Mouse (Mus musculus) 416B (cell line): ENCODE data around the gene Bcl2l12.

ENCODE experiments used
- DNase-seq: peaks from one replicate; pipeline ENCODE4 v3.0.0; 2011; ENCODE audit warnings: low read depth

The Bcl2l12 gene

GRCm38 (mm10) chr7:44986879-44987718, 11.4 kb downstream of the Bcl2l12 start:
- DNase-seq: no peak

DNA sequence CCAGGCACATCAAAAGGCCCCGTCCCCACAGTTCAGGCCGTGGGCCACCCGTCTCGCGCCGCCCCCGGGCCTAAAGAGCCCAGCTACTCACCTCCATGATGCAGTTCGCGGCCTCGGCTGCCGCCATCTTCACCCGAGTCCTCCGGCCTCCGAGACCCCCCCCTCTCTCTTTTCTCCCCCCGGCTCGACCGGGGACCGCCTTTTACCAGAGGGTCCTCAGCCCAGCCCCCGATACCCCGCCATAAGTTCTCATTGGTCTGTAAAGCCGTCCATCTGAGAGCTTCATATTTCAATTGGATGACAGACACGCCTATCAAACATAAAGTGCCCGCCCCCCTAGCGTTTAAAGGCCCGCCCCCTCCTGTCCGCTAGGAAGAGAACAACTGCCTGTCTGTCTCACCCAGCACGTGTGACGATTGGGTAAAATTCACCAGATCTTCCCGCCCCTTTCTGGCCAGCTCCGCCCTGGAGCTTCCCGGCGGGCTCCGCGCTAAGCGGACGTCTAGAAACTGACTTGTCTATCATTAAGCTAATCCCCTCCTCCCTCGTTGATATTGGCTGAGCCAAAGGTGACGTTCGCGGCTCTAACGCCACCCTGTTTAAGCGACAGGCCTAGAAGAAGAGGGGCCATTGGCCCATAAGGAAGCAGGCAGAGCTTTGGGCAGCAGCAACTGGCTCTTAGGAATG, 12.2 kb downstream of the Bcl2l12 start, which contains the start of gene Prmt1:
TSS of gene Prmt1 (minus strand) at position 377 of the 687 bp plus-strand sequence.
- DNase-seq: peak; percentile 100

DNA sequence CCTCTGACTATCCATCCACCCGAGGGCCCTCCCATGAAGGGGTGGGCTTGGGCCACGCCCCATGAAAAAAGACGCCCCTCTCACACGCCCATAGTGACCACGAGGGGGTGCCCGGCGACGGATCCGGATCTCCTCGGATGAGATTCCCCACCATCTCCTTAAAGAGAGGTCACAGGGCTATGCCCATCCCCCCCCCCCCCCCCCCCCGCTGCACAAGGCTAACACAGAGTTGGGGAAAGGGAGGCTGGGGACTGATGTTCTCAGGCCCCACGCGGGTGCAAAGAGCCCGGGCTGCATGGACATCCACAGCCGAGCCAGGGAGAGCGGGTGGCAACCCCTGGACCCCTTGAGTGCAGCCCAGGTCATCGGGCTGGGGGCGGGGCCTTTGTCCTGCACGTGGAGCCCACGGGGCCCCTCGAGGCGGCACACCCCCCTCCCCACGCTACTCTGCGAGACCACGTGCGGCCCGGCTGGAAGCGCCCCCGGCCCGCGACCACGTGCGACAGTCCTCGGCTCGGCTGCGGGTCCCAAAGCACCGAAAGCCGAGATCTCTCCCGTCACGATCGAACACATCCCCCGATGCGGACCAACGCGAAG, 12.8 kb downstream of the Bcl2l12 start:
- DNase-seq: peak; percentile 89

GRCm38 (mm10) chr7:44984833-44985164, 13.7 kb downstream of the Bcl2l12 start:
- no peak for DNase-seq

DNA sequence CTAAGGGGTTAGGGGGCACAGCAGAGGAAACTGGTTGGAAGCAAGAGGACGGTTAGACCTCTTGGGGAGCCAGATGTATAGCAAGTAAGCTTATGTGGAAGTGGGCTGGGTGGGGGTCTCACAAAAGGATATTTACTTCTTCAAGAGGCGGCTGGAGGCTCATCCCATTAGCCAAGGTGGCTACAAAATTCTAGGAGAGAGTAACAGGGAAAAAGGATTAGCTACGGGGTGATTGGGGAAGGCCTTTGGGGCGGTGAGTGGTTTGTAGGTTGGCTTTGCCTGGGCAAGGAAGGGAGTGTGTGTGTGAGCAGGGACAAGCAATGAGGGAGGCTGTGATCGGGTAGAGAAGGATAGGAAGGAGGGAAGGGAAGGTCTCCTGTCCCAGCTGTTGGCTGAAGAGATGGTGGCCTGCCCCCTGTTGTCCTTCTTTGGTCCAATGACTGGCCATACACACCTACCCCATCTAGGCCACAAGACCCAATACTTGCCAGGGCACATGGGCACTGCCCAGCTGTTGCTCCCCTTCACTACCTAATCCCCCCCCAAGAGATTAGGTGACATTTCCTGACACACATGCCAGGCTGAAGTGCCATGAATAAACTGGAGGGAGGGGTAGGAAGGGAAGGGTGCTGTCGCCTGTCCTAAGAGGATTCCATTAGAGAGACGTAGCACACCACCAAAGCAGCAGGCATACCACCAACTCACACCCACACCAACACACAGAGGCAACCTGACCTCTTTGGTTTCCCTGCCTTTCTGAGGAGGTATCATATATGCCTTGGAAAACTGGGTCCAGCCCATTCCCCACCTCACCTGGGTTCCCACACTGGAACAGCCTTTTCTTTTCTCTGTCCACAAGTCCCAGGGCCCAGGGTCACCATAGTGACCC, 14.3 kb downstream of the Bcl2l12 start:
- DNase-seq: no peak

DNA sequence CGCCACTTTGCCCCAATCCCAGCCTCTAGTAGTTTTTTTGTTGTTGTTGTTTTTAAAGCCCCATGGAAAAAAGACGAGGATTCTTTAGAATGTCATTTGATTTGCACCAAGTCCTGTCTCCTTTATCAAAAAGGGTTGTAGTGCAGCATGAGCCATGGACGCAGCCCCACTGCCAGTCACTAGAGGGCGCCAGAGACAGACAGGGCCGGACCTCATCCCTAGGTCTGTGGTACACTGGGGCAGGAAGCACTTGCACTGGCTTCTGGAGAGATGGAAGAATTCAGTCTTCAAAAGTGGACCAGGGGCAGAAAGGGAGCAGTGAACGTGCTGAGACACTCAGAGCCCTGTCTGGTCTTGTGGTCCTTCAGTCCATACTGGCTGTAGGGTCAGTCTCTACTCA, 15.4 kb downstream of the Bcl2l12 start:
- DNase-seq: peak; percentile 84

DNA sequence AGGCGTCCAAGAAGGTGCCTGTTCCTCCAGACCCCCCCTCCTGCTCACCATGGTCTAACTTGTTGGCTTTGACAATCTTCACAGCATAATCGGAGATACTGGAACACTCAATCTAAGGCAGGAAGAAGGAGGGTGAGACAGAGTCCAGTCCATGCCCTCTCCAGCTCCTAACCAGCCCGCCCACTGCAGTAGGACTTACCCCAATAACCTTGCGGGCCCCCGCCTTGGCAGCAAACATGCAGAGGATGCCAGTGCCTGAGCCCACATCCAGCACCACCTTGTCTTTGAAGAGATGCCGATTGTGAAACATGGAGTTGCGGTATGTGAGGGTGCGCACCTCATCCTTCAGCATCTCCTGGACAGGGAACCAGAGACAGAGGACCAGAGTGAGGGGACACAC, 17.0 kb downstream of the Bcl2l12 start:
- DNase-seq: no peak

- no peak for DNase-seq
Measured at GRCm38 (mm10) chr7:44978300-44978699, 20.2 kb downstream of the Bcl2l12 start.

DNA sequence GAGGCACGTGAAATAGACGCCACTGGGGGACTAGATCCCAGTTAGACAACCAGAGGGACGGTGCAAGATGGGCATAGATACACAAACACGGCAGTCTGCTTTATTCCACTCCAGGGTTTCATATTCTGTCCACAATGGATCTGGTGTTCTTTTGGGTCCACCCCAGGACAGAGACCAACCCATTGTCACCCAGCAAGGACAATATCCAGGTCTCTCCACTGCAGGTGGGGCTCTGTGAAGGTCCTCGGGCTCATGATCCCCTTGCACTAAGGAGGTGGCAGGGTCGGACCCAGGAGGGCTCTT, 23.4 kb downstream of the Bcl2l12 start:
- DNase-seq: no peak

DNA sequence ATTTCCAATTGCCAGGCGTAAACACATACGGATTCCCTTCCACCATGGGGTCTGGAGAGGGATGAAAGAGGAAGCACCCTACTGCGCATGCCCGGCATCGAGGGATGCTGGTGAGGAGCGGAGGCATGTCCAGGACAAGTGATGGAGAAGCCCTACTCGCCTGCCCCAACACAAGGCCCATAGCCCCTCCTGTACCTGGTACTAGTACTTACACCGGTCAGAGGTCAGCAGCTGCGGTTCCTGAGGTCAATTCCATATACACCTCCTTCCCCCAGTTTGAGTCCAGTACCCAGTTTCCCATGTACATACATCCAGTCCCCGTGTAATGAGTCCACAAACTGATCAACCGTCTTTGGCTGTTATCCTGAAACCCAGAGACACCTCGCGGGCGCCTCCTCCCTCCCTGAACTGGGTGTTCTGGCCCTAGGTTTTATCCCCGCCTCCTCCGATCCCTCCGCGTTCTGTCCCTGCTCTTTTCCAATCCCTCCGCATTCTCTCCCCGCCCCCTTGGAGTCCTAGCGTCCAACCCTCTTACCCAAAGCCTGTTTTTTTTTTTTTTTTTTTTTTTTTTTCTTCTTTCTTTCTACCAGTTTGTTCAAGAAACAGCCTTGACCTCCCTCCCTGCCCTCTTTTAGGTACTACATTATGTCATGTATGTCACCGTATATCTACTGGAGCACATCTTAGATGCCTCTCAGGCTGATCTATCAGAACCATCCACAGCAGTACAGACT, 24.0 kb downstream of the Bcl2l12 start, which contains the start of gene Cpt1c:
TSS of gene Cpt1c (minus strand) at position 469 of the 734 bp plus-strand sequence.
- DNase-seq: no peak

GRCm38 (mm10) chr7:44973415-44974130, 24.9 kb downstream of the Bcl2l12 start:
- DNase-seq: no peak

DNA sequence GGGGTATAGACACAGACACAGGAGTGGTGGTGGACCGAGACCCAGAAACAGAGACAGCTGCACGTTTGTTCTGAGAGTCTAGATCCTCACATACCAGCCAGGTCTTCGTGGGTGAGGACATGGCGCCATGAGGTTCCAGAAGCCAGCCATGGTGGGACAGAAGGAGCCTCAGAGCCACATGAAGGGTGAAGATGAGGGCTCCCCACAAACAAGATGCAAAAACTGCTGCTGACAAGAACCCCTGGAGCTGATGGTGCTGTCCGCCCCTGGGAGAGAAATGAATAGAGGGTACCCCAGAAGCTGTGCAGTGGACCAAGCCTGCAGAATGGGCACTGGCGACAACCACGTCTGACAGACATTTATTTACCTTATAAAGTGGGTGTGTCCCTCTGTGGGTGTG, 27.4 kb downstream of the Bcl2l12 start:
- DNase-seq: no peak

DNA sequence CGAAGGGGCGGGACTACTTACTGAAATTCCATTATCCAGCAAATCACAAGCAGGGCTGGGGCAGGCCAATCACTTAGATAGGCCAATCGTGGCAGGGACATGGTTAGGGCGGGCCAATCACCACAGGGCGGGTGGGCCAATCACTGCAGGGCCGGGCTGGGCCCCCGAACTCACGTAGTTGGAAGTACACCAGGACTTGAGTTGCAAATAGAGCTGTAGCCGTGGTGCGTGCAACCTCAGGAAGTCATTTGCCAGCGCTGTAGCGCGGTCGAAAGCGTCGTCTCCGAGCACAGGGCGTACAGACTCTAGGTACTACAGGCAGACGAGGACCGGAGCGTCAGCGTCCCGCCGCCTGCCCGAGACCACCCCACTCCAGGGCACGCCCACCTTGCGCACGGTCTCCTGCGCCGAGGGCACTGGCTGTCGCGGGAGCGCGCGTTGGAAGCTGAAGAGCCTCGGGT, 28.3 kb downstream of the Bcl2l12 start:
- peak; percentile 89 for DNase-seq

DNA sequence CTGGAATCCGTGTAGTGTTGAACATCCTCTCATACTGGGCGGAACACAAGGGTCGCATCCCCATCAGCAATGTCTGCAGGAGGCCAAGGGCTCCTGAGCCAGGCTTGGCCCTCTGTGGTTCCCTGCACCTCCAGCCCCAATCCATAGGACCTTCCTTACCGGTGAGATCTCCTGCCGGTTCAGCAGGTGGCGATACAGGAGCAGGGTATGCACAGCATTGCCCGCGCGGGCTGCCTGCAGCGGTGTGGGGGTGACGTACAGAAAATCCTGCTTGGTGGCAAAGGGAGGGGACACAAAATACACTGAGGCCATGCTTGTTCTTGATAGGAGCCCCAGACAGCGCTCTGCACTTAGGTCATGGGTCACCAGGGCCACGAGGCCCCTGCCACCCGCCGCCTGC, 31.9 kb downstream of the Bcl2l12 start:
- no peak for DNase-seq

- no peak for DNase-seq
Measured at GRCm38 (mm10) chr7:44965975-44966374, 32.5 kb downstream of the Bcl2l12 start.

- DNase-seq: no peak
Measured at GRCm38 (mm10) chr7:44964990-44965389, 33.5 kb downstream of the Bcl2l12 start.

- no peak for DNase-seq
Measured at GRCm38 (mm10) chr7:44962831-44963230, 35.7 kb downstream of the Bcl2l12 start.

DNA sequence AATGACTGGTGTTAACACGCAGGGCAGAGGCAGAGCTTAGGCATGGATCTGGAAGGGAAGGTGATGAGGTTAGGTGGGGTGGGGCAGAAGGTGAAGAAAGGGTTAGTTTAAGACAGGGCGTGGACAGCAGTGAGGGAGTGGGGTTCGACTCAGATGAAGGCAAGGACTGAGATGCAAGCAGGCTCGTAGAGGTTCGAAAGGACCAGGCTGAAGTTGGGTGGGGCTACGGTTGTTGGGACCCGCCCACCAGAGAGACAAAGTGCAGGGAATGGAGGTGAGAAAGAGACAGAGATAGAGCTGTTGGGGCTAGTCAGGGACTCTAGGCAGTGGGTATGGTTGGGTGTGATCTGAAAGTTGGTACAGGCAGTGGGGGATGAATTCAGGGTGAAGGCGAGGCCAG, 36.2 kb downstream of the Bcl2l12 start:
- no peak for DNase-seq

GRCm38 (mm10) chr7:44960512-44960910, 38.0 kb downstream of the Bcl2l12 start:
- DNase-seq: no peak

GRCm38 (mm10) chr7:44959874-44960511, 38.5 kb downstream of the Bcl2l12 start:
- no peak for DNase-seq
